In genomic region chr14:37135127-37135593, GRCm38 (mm10) we compare ENCODE assay signal across 8 mouse cellular contexts. TPM values are rescaled to one million over a fixed set of nuclear protein-coding genes. Genes with fewer than 3 reads are reported as not detected.
DNase-seq lines count a peak whose midpoint lies in the region; ATAC-seq and TF ChIP-seq lines count a peak whose summit lies in the region.

Gene Ghitm, minus strand, starts transcription at chr14:37135272.

- ATAC-seq in Patski: peak; percentile 98
- ATAC-seq in hindbrain, embryonic 13.5 days (ENCODE audit: low FRiP score): peak; percentile 100

- H3K4me2 ChIP-seq in hindbrain, embryonic 13.5 days: peak within 1 kb of the TSS; percentile 83

- TF ChIP-seq CTCF in Patski (IDR thresholded peaks at IDR 0.05): no peak

- under 1% methylated on average over 38 of the region's 38 CpGs for WGBS in hindbrain, embryonic 13.5 days

- H3K9ac ChIP-seq in hindbrain, embryonic 13.5 days: peak within 1 kb of the TSS; percentile 92

- POLR2A ChIA-PET in Patski (lab: Charles Lee): no interaction called here

- H3K4me3 ChIP-seq in hindbrain, embryonic 13.5 days: peak within 1 kb of the TSS; percentile 90

- no peaks in the 10 kb centered on the region for H3K9me3 ChIP-seq in hindbrain, embryonic 13.5 days

- H3K36me3 ChIP-seq in hindbrain, embryonic 13.5 days: peaks cover 21% of the 10 kb centered on the region

- in situ Hi-C loops in Patski (cut with MboI; ENCODE audit: low pct_unique_long_range_greater_than_20kb): no loop called here

- peak within 1 kb of the TSS; percentile 89 for H3K27ac ChIP-seq in hindbrain, embryonic 13.5 days

- no peaks in the 10 kb centered on the region for H3K27me3 ChIP-seq in Patski
- H3K27me3 ChIP-seq in hindbrain, embryonic 13.5 days: no peaks in the 10 kb centered on the region

- CTCF ChIA-PET in Patski (lab: Charles Lee): no interaction called here

- peak; percentile 91 for DNase-seq in Patski (ENCODE audit: low read depth, low spot score)
- peak; percentile 97 to 98 for DNase-seq in cerebellum, postnatal 14 days
- DNase-seq in frontal cortex, postnatal 14 days (ENCODE audit: low spot score in 2 of 2): peak; percentile 98
- peak; percentile 85 to 92 for DNase-seq in layer of hippocampus, postnatal 25 days (ENCODE audit: extremely low spot score in 1 of 2, low spot score in 1 of 2)
- peak; percentile 98 for DNase-seq in lung, postnatal 25 days (ENCODE audit: low spot score)
- peak; percentile 98 for DNase-seq in retina, embryonic 14.5 days (ENCODE audit: low spot score)
- DNase-seq in thymus, postnatal 4 days: peak; percentile 96

- peaks cover 11% of the 10 kb centered on the region for H3K4me1 ChIP-seq in hindbrain, embryonic 13.5 days (replicated peaks)

RNA-seq across cellular contexts. Expression of gene Ghitm, which starts in this region (rescaled TPM):
- 377 TPM for polyA plus RNA-seq in Patski (2021)
- 196 and 199 TPM in 2 replicates for polyA plus RNA-seq in hindbrain, embryonic 13.5 days (2015; fragmentation: Nextera tagmentation; extraction: Ambion mirVana)
- total RNA-seq in layer of hippocampus, postnatal 25 days (2021): 100 to 1,000 TPM; 394 to 397 TPM

Comparison
In these comparisons a context has a peak if more than half of its experiments do, and no peak if none do; other contexts are left out.
1. Peak in every context shown above with its lines: DNase-seq, ATAC-seq, H3K4me3 ChIP-seq and H3K27ac ChIP-seq.